Mouse (Mus musculus) brain, embryonic 14.5 days (tissue): ENCODE measurements at regions not wholly inside any gene's neighbourhood (a gene's known extent, or its start where the extent isn't known, plus 50 kb on each side); places are given as distances from the start of the nearest gene placed in this dataset.

Experiments used
- CTCF ChIP-seq: fragments of 200-500 bp; IDR thresholded peaks from 2 replicates; pipeline ENCODE4 v1.5.1; 2012; ENCODE audit warnings: inconsistent platforms, mild to moderate bottlenecking, moderate library complexity, borderline replicate concordance; ENCODE audit not compliant: insufficient read depth, insufficient read length; ENCODE audit errors: extremely low read depth
- POLR2A ChIP-seq: fragments of 200-500 bp; IDR thresholded peaks from 2 replicates; pipeline ENCODE4 v1.6.1; 2012; ENCODE audit warnings: mild to moderate bottlenecking, inconsistent platforms, borderline replicate concordance; ENCODE audit not compliant: poor library complexity, insufficient read depth, insufficient read length, severe bottlenecking; ENCODE audit errors: extremely low read depth

- no peak for TF ChIP-seq POLR2A
- no peak for TF ChIP-seq CTCF
Observed at GRCm38 (mm10) chr16:74785365-74786119, 373.9 kb upstream of the Robo2 start.
